Mouse (Mus musculus) v-Abl transformed pro-B cells (cell line): Measurements from ENCODE around the gene Fubp1.

ENCODE experiments used
- in situ Hi-C, 2 experiments: fragments of 400-800 bp; cut with MboI; formaldehyde crosslinking; loops; one replicate each; pipeline ENCODE4 v1.15.1; 2025; ENCODE audit not compliant: unreplicated experiment in 2 of 2

Fubp1 gene

DNA sequence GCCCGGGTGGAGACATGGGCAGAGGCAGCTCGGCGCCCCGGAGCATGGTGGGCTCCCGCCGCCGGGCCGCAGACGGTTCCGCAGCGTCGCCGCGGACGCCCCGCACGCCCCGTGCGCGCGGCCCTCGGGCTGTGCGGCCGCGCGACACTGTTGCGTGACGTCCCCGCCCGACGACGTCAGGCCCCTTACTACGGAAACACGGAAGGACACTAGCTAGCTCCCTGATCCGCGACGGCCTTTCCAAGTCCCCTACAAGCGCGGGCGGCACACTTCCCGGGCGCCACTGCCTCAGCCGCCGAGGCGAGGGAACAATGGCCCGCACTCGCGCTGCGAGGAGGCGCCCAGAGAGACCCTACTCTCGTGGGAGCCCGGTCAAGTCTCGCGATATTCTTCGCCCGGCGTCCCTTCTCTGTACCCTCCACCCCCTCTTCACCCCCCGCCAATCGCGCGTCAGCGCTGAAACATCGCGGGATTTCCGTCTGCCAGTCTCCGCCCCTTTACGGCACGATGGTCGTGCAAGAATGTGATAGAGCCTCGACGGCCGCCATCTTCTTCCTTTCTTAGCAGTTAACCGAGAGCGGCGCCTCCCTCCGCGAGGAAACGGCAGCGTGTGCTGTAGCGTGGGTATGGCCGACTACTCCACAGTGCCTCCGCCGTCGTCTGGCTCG is at the start of gene Fubp1, which contains the start of gene Dnajb4:
Gene Fubp1, plus strand, starts transcription at position 456 of the 668 bp plus-strand sequence.
Gene Dnajb4, minus strand, starts transcription at position 336 of the 668 bp plus-strand sequence.
- in situ Hi-C loops, result loop anchor here in 1 of 2 experiments (25.0 kb wide), 1 partner anchor 1727 kb away; the partner anchor contains the start of gene Acadm

DNA sequence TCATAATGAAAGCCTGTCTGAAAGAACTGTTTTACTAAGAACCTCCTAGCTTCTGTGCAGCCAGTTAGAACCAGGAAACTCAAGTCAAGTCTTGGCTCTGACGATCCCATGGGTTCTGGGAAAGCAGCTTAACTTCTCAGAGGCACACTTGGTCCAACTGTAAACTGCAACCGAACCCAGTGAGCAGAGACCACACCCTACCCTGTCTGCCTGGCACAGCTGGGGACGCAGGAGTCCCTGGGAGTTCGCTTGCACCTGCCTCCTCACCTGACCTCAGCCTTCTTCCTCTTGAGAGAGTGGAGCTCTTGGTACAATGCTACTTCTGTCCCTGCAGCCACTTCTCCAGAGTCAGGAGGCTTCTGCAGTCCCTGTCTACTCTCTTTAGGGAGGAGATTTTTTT is 49.6 kb upstream of the Fubp1 start:
- in situ Hi-C loops, result no loop called here

DNA sequence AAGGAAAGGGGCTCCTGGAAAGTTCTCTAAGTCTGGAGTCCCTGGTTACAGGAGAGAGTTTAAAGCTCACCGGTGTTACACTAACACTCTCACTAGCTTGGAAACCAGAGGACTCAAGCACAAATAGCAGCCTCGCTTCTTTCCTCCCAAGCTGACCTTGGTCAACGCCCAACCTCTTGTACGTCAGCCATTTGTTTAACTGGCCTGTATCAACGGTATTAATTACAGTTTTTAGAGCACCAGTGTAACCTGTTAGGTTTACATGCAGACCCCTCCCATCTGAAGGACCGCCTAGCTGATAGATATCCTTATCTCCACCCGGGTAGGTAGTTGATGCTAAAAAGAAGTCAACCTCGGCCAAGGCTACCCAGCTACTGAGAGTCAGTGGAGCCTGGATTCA is 46.9 kb upstream of the Fubp1 start:
- in situ Hi-C loops, result no loop called here

DNA sequence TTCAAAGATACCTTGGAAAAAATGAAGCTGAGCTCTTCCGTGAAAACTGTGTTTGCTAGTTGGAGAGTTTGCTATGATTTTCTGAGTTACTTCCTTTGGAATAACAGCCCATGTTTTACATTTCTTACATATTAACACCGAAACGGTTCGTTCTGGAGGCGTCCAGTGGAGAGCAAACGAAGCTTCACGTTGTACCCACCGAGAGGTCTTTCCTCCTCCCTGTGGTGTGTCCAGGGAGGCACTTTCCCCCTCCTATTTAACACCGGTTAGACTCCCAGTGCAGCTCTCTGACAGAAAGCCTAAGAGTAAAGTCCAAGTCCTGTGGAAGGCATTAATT is 45.2 kb upstream of the Fubp1 start:
- in situ Hi-C loops, result no loop called here

DNA sequence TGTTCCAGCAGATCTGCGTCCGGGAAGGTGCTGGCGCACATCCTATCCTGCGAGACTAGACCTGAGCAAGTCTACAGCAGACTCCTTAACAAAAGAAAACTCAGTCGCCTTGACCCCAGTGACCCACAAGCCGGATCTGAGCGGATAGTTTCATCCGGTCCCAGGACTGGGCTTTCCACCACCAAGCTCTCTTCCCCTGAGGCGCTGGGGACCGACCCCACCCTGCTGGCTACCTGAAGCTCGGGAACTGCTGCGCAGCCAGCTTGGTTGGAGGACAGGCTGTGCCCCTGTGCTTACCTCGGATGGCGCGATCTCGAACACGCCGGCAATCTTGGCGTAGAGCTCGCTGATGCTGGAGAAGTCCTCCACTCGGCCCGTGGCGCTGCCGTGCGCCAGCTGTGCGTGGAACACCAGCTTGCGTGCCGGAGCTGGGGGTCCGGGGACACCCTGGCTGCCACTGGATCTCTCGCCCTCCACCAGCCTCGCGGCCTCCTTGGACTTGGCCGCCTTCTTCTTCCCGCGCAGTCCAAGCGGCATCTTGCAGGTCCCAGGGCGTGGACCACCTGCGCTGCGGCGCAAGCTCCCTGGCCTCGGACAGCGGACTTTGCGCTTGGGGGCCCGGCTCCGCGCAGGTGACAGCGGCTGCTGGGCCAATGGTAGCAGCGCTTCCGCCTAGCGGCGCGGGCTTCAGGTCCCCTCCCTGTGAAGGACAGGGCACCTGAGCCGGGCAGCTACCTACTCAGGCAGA is 44.7 kb upstream of the Fubp1 start:
- in situ Hi-C loops, result no loop called here

DNA sequence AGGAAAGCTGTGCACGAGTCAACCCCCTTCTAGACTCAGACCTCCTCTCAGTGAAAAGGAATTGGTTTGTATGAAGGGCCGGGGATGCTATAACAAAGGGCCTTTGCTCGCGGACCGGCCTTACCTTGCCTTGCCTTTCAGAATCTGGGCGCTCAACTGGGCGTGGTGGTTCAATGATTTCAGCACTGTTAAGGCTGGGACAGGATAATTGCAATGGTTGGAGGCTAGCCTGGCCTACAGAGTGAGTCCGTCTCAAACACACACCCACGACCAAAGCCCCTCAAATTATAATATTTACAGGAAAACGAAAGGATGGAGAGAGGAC is 44.2 kb upstream of the Fubp1 start, which contains the start of gene Gipc2:
Gene Gipc2, minus strand, starts transcription at position 132 of the 325 bp plus-strand sequence.
- in situ Hi-C loops, result no loop called here

DNA sequence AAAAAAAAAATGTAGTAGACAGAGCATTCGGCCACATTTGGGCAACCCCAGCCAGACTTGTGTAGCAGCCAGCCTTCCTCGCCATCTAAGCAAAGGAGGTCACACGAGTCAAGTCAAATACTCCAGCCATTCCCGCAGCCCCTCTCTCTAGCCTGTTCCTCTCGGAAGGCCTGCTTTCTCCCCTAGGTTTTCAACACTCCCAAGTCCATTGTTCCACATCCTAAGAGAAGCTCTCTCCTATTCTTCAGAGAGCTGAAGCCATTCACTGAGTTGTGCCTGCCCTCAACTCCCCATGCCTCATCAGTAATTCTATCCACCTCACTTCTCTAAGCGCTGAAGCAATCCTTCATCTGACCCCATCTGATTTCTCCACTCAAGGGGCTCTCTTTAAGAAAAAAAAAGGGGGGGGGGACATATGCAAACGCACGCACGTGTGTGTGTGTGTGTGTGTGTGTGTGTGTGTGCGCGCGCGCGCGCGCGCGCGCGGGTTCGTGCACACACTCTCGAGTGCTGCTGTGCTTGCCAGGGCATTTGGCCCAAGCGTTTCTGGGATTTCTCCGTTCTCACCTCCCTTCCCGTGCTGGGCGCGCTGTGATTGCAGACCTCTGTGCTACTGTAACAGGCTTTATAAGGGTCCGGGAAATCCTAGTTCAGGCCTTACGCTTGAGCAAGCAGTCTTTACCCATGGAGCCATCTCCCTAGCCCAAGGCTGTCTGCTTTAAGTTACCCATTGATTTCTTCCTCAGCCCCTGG is 43.3 kb upstream of the Fubp1 start:
- in situ Hi-C loops, result no loop called here

DNA sequence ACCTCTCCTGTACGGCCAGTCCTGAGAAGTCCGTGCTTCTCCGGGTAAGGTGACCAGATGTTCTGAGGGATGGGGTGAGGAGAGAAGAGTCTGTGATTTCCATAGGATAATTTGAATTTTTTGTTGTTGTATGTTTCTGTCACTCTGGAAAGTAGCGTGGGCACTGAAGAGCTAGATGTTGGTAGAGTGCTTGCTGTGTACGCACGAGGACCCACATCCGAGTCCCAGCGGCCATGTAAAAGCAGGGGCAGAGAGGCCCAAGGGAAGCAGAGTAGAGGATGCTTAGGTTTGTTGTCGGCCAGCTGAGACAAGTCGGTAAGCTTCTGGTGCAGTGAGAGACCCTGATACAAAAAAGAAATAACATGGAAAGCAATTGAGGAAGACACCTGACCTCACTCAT is 42.2 kb upstream of the Fubp1 start:
- in situ Hi-C loops, result no loop called here

DNA sequence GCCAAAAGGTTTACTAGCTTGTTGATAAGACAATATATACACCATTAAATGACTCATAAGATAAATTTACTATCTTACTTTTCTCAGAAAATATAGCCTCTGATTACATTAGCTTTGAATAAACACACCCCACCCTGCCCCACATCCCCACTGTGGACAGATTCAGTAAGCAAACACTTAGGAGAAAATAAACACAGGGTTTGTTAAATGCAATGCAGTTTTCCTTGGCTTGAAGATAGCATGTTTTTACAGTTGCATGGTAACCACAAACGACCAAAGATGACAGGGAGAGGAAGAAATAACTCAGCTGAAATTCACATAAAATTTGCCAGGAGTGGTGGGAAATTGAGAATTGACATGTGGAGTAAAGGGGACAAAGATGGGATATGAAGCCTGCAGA is 39.8 kb upstream of the Fubp1 start:
- in situ Hi-C loops, result no loop called here

DNA sequence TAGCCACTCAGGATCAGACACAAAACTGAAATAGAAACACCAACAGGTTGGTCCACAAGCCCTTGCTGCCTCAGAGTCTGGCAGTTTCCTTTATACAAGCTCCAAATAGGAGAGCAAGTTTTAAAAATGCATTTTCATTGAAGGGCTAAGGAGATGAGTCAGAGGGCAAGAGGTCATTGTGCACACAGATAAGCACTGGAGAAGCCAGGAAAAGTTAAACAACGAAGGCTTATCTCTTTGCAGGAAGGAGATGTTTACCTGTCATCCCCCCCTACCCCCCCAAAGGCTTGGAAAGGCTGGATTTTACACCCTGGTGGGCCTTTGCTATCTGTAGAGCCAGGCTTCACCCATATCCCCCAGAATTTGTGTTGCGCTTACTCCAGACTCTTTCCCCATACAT is 39.0 kb upstream of the Fubp1 start:
- in situ Hi-C loops, result no loop called here

DNA sequence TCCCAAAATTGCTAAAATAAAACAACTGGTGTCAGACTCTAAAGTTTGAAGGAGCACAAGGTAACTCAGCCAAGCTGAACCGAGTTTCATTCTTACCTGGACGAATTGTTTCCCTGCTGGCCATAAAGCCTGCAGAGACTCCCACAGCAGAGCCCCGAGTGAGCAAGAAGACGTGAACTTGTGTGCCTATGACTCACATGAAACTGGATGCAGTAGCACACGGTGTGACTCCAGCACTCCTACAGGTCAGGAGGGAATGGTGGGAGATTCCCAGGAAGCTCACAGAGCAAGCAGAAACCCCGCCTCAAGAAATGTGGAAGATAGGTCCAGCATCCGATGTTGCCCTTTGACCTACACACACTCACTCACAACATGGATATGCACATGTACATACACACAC is 38.4 kb upstream of the Fubp1 start:
- in situ Hi-C loops, result no loop called here

DNA sequence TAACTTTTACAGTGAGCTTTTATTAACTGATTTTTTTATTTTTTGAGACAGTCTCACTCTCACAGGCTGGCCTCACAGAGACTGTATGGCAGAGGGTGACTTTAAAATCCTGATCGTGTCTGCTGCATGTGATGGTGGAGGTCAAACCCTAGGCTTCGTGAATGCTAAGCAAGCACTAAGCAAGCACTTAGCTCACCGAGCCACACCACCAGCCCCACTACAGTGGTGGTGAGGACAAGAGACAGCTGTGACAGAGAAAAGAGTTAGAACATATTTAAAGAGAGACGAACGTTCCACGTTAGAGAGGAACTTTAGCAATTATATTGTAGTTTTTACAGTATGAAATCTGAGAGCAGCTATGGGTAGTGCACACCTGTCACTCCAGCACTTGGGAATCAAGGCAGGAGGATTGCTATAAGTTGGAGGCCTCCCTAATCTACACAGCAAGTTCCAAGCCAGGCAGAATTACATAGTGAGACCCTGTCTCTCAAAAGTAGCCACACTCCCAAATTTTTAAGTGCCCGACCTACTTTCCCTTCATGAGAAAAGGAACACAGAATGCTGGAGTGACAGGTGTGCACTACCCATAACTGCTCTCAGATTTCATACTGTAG is 37.8 kb upstream of the Fubp1 start:
- in situ Hi-C loops, result no loop called here

DNA sequence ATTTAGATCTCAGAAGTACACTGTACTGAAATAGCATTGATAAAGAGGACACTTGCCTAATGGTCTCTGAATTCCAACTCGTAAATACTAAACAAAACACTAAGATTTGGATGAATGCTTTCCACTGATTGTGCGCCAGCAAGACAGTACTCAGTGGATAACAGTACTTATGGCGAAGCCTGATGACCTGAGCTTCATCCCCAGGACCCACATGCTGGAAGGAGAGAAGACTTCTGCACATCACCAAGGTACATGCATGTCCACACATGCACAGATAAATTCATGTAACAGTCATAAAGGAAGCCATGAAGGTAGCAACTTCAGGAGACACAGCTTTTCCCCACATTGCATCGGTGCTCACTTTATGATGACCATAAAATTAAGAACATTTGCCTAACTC is 31.4 kb upstream of the Fubp1 start:
- in situ Hi-C loops, result no loop called here

DNA sequence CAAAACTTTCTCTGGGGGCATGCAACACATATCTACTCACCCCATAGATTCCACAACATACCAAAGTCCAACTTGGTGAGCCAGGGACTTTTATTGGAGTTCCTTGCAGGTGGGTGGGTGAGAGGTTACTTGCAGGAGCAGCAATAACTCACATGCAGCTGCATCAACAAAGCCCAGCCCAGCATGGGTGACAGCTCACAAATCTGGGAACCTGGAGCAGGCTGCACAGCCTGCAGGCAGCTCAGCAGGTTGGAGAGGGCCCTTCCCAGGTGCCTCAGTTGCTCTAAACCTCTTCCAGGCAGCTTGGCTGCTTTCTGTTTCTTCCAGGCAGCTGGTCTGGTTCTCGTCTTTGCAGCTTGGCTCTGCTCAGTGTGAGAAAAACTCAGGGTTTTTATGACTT is 30.9 kb upstream of the Fubp1 start:
- in situ Hi-C loops, result no loop called here

DNA sequence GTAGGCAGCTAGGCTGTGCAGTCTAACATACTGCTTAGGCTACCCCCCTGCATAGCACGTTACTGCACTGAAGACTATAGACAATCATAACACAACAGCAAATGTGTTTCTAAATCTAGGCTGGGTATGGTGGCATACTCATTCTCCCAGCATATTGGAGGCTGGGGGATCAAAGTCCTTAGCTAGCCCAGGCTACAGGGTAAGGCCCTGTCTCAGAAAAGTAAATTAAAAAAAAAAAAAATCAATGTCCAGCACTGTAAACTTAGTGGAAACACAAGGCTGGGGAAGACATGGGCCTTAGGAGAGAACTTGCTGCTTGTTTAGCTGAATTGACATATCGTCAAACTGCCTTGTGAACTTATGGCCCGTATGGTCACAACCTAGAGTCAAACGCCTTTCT is 29.6 kb upstream of the Fubp1 start:
- in situ Hi-C loops, result no loop called here

DNA sequence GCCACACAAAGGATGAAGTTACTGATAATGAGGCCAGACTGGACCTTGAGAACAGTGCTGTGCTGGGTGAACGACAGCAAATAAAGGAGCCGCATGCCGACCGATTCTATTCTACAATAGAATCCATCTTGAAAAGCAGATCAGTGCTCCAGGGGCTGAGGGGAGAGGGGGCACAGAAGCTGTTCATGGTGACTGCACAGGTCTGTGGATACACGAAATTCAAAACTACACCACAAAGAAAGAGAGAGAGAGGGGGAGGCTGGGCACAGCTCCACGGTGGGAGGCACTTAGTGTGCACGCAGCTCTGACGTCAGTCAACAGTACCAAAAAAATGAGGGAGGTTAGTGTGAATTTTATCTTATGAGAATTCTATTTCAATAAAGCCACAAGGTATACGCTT is 26.7 kb upstream of the Fubp1 start:
- in situ Hi-C loops, result no loop called here

DNA sequence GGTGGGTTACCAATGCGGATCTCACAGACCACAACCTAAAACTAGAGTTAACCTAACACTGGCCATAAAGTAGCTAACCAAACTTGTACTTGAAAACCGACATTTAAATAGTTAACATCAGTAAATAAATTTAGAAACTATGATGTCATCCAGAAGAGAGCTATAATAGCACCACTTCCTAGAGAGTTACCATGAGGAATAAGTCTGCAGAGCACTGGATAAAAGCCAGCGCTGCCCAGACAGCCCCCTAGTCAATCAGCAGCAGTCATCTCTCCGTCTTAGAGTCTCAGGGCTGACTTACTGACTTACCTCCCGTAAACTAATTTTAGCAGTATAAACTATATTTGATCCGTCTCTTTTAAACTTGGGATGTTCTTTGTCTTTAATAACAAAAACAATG is 24.1 kb upstream of the Fubp1 start:
- in situ Hi-C loops, result no loop called here

DNA sequence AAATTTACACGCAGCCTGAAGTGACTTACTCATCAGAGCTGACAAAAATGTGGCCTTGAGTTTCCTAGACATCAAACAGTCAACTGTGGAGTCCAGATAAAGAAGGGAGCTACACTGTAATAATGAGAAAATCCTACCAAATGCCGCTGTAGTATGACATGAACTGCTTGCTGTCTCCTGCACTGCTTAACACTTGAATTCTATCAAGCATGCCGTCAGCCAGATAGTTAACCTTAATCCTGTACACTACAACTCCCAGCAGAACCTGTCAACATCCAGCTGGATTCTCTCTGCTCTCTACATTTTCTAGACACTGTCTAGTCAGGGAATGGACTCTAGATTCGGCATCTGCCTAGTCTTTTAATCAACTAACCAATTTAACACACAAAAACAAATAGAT is 20.9 kb upstream of the Fubp1 start:
- in situ Hi-C loops, result no loop called here

DNA sequence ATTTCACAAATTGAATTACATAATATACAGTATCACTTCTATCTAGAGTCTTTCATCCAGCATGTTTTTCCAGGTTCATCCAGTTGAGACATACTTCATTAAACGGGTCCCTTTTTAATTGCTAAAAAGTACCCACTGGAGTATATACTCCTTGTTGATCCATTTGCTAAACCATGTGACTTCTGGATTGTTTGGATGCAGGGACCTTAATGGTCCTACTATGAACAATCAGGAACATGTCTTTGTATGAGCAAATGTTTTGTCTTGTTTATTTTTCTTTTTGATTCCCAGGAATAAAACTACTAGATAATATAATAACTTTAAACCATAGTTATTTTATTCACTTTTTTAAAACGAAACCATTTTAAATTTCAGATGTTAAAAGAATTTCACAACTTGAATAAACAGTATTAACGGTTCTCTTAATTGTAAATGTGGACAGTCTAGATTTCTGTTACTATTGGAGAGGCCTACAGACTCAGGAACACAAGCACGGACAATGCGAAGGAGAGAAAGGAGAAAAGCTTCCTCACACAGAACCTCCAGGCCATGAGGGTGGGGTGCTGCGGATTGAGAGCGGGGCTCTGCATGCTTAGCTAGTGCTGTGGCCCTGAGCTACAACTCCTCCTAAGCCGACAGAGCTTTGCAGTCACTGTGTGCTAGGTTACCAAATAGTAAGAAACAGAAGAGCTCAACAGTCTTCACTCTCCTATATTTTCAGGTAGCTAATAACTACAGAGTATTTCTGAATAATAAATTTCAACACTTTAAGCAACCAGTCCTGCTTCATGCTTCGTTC is 19.3 kb upstream of the Fubp1 start:
- in situ Hi-C loops, result no loop called here

DNA sequence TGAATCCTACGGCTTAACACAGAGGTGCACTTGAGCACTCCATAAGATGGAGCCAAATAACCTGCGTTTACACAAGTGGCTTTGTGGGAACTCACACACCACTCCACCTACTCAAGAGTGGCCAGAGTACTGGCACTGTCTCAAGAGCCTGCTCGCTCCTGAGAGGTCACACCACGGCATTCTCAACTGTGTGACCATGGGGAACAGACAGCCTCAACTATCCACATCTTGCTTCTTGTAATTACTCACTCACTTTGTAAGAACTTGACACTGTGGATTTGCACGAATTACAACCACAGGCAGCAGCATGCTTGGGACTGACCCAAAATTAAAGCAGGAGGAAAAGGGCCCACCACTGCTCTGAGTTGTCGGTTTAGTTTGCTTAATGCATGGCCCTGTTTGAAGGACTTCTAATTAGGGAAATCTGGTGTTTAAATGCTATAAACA is 18.4 kb upstream of the Fubp1 start:
- in situ Hi-C loops, result no loop called here
